Mouse (Mus musculus): ENCODE measurements around the gene N4bp2. TPM values are rescaled to one million over a fixed set of nuclear protein-coding genes. Genes with fewer than 3 reads are reported as not detected.

Gene N4bp2
- polyA plus RNA-seq, 1 experiment from 2014 or later = 22.4 TPM

GRCm38 (mm10) chr5:65761020-65761419 is 2.3 kb upstream of the N4bp2 start:
- no peak overlapping the region for H3K4me3 ChIP-seq (ENCODE audit: low read depth, low read length)
- peaks cover 4% of the 10 kb centered on the region; the same call in 1 of the 2 replicates for H3K4me1 ChIP-seq (ENCODE audit: control insufficient read depth, insufficient read depth, low read length)
- H3K9me3 ChIP-seq (replicated peaks; ENCODE audit: control insufficient read depth, low read length) = no peaks in the 10 kb centered on the region
- no peak overlapping the region for H3K9ac ChIP-seq (ENCODE audit: low read length)
- no peak overlapping the region for H3K4me2 ChIP-seq (ENCODE audit: low read length)
- no peaks in the 10 kb centered on the region for H3K27me3 ChIP-seq (replicated peaks; ENCODE audit: control insufficient read depth, insufficient read depth, low read length)
- H3K27ac ChIP-seq (ENCODE audit: low read depth, low read length) = no peak overlapping the region
- DNase-seq (ENCODE audit: low spot score) (no peak), ATAC-seq (no peak)
- 87% methylated on average over 5 of the region's 5 CpGs for WGBS
- no peaks in the 10 kb centered on the region for H3K36me3 ChIP-seq (ENCODE audit: control insufficient read depth, insufficient read depth, low read length)

GRCm38 (mm10) chr5:65761921-65762320 is 1.4 kb upstream of the N4bp2 start:
- no peaks in the 10 kb centered on the region for H3K36me3 ChIP-seq (ENCODE audit: control insufficient read depth, insufficient read depth, low read length)
- no peak overlapping the region for H3K27ac ChIP-seq (ENCODE audit: low read depth, low read length)
- H3K4me1 ChIP-seq (ENCODE audit: control insufficient read depth, insufficient read depth, low read length) = peaks cover 4% of the 10 kb centered on the region; the same call in 1 of the 2 replicates
- H3K4me3 ChIP-seq (ENCODE audit: low read depth, low read length) = peak overlapping the region; percentile 2; the same call in 1 of the 2 replicates
- H3K27me3 ChIP-seq (replicated peaks; ENCODE audit: control insufficient read depth, insufficient read depth, low read length) = no peaks in the 10 kb centered on the region
- no peaks in the 10 kb centered on the region for H3K9me3 ChIP-seq (replicated peaks; ENCODE audit: control insufficient read depth, low read length)
- H3K4me2 ChIP-seq (ENCODE audit: low read length) = peak overlapping the region; percentile 15; the same call in 1 of the 2 replicates
- 0 out of 2 replicates have a peak, but pooled peaks have one; percentile 6 for ATAC-seq
- DNase-seq (ENCODE audit: low spot score) = peak; percentile 90
- H3K9ac ChIP-seq (ENCODE audit: low read length) = no peak overlapping the region

- 0% methylated on average over 3 of the region's 3 CpGs for WGBS
- Histone ChIP-seq H3K36me3 (ENCODE audit: control insufficient read depth, insufficient read depth, low read length) (no peaks in the 10 kb centered on the region), H3K4me1 (ENCODE audit: control insufficient read depth, insufficient read depth, low read length) (peaks cover 4% of the 10 kb centered on the region; the same call in 1 of the 2 replicates), H3K4me3 (ENCODE audit: low read depth, low read length) (peak overlapping the region; percentile 94), H3K27ac (ENCODE audit: low read depth, low read length) (peak overlapping the region; percentile 100), H3K27me3 (replicated peaks; ENCODE audit: control insufficient read depth, insufficient read depth, low read length) (no peaks in the 10 kb centered on the region), H3K4me2 (ENCODE audit: low read length) (peak overlapping the region; percentile 84), H3K9ac (ENCODE audit: low read length) (peak overlapping the region; percentile 100), H3K9me3 (replicated peaks; ENCODE audit: control insufficient read depth, low read length) (no peaks in the 10 kb centered on the region)
- DNase-seq (ENCODE audit: low spot score) (peak; percentile 24), ATAC-seq (no peak)
These were observed 635 bp upstream of the N4bp2 start for GRCm38 (mm10) chr5:65762686-65763085.

- H3K9ac ChIP-seq (ENCODE audit: low read length) = peak overlapping the region; percentile 100
- H3K4me3 ChIP-seq (ENCODE audit: low read depth, low read length) = peak overlapping the region; percentile 94
- WGBS = 1% methylated on average over 60 of the region's 121 CpGs
- peaks cover 4% of the 10 kb centered on the region; the same call in 1 of the 2 replicates for H3K4me1 ChIP-seq (ENCODE audit: control insufficient read depth, insufficient read depth, low read length)
- no peaks in the 10 kb centered on the region for H3K9me3 ChIP-seq (replicated peaks; ENCODE audit: control insufficient read depth, low read length)
- no peaks in the 10 kb centered on the region for H3K27me3 ChIP-seq (replicated peaks; ENCODE audit: control insufficient read depth, insufficient read depth, low read length)
- DNase-seq (ENCODE audit: low spot score) (peak; percentile 90), ATAC-seq (peak; percentile 88)
- H3K36me3 ChIP-seq (ENCODE audit: control insufficient read depth, insufficient read depth, low read length) = no peaks in the 10 kb centered on the region
- H3K4me2 ChIP-seq (ENCODE audit: low read length) = peak overlapping the region; percentile 84
- peak overlapping the region; percentile 100 for H3K27ac ChIP-seq (ENCODE audit: low read depth, low read length)
These were observed 830 bp downstream of the N4bp2 start for GRCm38 (mm10) chr5:65763916-65764785.

GRCm38 (mm10) chr5:65764786-65765634 is 1.7 kb downstream of the N4bp2 start:
- Histone ChIP-seq H3K4me1 (ENCODE audit: control insufficient read depth, insufficient read depth, low read length) (peaks cover 4% of the 10 kb centered on the region; the same call in 1 of the 2 replicates), H3K4me2 (ENCODE audit: low read length) (peak overlapping the region; percentile 84), H3K36me3 (ENCODE audit: control insufficient read depth, insufficient read depth, low read length) (no peaks in the 10 kb centered on the region), H3K9ac (ENCODE audit: low read length) (peak overlapping the region; percentile 100), H3K27ac (ENCODE audit: low read depth, low read length) (peak overlapping the region; percentile 100), H3K4me3 (ENCODE audit: low read depth, low read length) (peak overlapping the region; percentile 94), H3K9me3 (replicated peaks; ENCODE audit: control insufficient read depth, low read length) (no peaks in the 10 kb centered on the region), H3K27me3 (replicated peaks; ENCODE audit: control insufficient read depth, insufficient read depth, low read length) (no peaks in the 10 kb centered on the region)
- DNase-seq (ENCODE audit: low spot score) (peak; percentile 98), ATAC-seq (peak; percentile 87)
- WGBS = 3% methylated on average over 36 of the region's 36 CpGs

GRCm38 (mm10) chr5:65765635-65765911 is 2.3 kb downstream of the N4bp2 start:
- 55% methylated on average over 5 of the region's 5 CpGs for WGBS
- Histone ChIP-seq H3K4me3 (ENCODE audit: low read depth, low read length) (peak overlapping the region; percentile 94), H3K27me3 (replicated peaks; ENCODE audit: control insufficient read depth, insufficient read depth, low read length) (no peaks in the 10 kb centered on the region), H3K36me3 (ENCODE audit: control insufficient read depth, insufficient read depth, low read length) (no peaks in the 10 kb centered on the region), H3K4me1 (ENCODE audit: control insufficient read depth, insufficient read depth, low read length) (peaks cover 4% of the 10 kb centered on the region; the same call in 1 of the 2 replicates), H3K9ac (ENCODE audit: low read length) (peak overlapping the region; percentile 100), H3K9me3 (replicated peaks; ENCODE audit: control insufficient read depth, low read length) (no peaks in the 10 kb centered on the region), H3K4me2 (ENCODE audit: low read length) (peak overlapping the region; percentile 84), H3K27ac (ENCODE audit: low read depth, low read length) (0 out of 2 replicates have a peak overlapping the region, but pooled peaks have one; percentile 9)
- DNase-seq (ENCODE audit: low spot score) (no peak), ATAC-seq (no peak)

GRCm38 (mm10) chr5:65768007-65768406 is 4.7 kb downstream of the N4bp2 start:
- peaks cover 4% of the 10 kb centered on the region; the same call in 1 of the 2 replicates for H3K4me1 ChIP-seq (ENCODE audit: control insufficient read depth, insufficient read depth, low read length)
- no peaks in the 10 kb centered on the region for H3K9me3 ChIP-seq (replicated peaks; ENCODE audit: control insufficient read depth, low read length)
- no peak overlapping the region for H3K27ac ChIP-seq (ENCODE audit: low read depth, low read length)
- ATAC-seq = no peak
- 78% methylated on average over 5 of the region's 5 CpGs for WGBS
- no peak for DNase-seq (ENCODE audit: low spot score)
- no peaks in the 10 kb centered on the region for H3K27me3 ChIP-seq (replicated peaks; ENCODE audit: control insufficient read depth, insufficient read depth, low read length)
- H3K4me3 ChIP-seq (ENCODE audit: low read depth, low read length) = no peak overlapping the region
- no peak overlapping the region for H3K9ac ChIP-seq (ENCODE audit: low read length)
- H3K36me3 ChIP-seq (ENCODE audit: control insufficient read depth, insufficient read depth, low read length) = 0 out of 2 replicates have a peak, but pooled peaks cover 2% of the 10 kb centered on the region
- H3K4me2 ChIP-seq (ENCODE audit: low read length) = no peak overlapping the region

GRCm38 (mm10) chr5:65770065-65770464 is 6.7 kb downstream of the N4bp2 start:
- H3K4me2 ChIP-seq (ENCODE audit: low read length) = no peak overlapping the region
- H3K9ac ChIP-seq (ENCODE audit: low read length) = no peak overlapping the region
- DNase-seq (ENCODE audit: low spot score) = no peak
- 92% methylated on average over 7 of the region's 7 CpGs for WGBS
- no peak for ATAC-seq
- no peak overlapping the region for H3K4me3 ChIP-seq (ENCODE audit: low read depth, low read length)
- peaks cover 5% of the 10 kb centered on the region; the same call in 1 of the 2 replicates for H3K36me3 ChIP-seq (ENCODE audit: control insufficient read depth, insufficient read depth, low read length)
- no peak overlapping the region for H3K27ac ChIP-seq (ENCODE audit: low read depth, low read length)
- H3K9me3 ChIP-seq (replicated peaks; ENCODE audit: control insufficient read depth, low read length) = no peaks in the 10 kb centered on the region
- H3K27me3 ChIP-seq (replicated peaks; ENCODE audit: control insufficient read depth, insufficient read depth, low read length) = no peaks in the 10 kb centered on the region
- H3K4me1 ChIP-seq (ENCODE audit: control insufficient read depth, insufficient read depth, low read length) = peaks cover 4% of the 10 kb centered on the region; the same call in 1 of the 2 replicates
